Mouse (Mus musculus) mesoderm, embryonic 11.5 days (tissue): Measurements from ENCODE around the gene Uvrag.

Experiments
- DNase-seq: peaks from one replicate; pipeline ENCODE4 v3.0.0-alpha.2; 2012; ENCODE audit warnings: low read depth, low spot score

Uvrag gene

GRCm38 (mm10) chr7:99164873-99165410 is 24.0 kb upstream of the Uvrag start:
- no peak for DNase-seq

- no peak for DNase-seq
These were observed 21.5 kb upstream of the Uvrag start for GRCm38 (mm10) chr7:99162462-99162861.

- DNase-seq: no peak
These were observed 21.0 kb upstream of the Uvrag start for GRCm38 (mm10) chr7:99161961-99162360.

DNA sequence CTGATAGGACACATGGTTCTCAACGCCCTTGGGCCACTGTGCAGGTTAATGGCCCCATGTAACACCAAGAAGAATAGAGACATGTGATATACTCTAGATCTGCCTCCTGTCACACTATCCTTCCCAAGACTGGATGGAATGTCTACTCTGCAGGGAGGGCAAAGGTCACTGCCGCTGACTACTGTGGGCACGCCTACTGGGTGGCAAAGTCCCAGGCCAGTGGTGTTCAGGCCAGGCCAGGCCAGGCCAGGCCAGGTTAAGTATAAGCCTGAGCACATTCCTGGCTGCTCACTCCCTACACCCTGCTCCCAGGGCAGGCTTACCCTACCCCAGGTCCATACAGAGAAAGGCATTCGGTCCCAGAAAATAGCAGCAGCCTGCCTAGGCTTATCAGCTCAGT is 20.6 kb upstream of the Uvrag start:
- no peak for DNase-seq

GRCm38 (mm10) chr7:99160995-99161394 is 20.1 kb upstream of the Uvrag start:
- no peak for DNase-seq

DNA sequence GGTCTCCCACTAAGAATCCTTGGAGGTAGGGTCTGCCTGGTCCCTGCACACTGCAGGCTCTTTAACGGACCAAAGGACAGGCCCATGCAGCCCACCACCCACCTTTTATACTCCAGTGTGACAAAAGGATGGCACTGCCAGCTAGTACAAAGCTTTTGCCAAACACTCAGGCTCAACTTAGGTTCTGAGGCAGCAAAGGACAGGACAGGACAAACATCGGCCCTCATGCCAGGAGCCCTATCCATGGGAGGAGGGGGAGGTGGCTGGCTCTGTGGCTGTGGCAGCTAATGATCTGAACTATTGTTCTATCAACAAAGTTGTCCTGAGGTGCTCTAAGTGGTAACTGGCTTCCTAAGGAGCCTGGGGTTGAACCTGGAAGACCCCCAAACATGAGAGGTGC is 18.5 kb upstream of the Uvrag start:
- DNase-seq: no peak

DNA sequence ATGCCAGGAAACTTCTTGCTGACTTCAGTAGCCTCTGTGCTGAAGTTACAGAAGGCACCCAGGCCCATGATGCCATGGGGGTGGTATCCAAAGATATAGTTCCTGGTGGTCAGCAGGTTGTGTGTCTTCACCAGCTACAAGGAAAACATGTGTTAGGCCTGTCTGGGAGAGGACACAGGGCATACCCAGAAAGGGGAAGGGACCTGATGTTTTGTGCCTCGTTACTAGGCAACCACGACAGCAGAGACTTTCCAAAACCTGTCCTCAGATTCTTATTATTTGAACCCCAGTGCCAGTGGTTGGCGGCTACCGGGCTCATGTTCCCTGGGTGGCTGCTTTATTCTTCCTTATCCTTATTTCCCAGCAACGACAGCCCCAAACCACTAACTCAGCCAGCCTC is 18.0 kb upstream of the Uvrag start:
- DNase-seq: no peak

DNA sequence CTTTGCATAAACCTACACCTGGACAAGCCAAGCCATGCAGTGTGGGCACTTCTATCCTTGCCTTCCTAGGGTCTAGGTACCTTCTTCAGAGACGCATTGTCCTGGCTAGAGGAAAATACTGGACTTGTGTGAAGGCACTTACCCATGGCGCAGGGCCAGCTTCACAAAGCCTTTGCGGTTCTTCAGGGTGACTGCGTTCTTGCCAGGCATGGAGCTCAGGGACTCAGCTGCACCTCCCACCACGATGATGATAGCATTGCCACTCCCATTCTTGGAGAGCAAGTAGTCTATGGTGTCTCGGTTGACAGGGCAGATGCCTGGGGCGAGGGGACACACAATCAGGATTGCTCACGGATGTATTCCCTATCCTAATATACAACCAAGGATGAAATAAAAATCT is 17.1 kb upstream of the Uvrag start:
- DNase-seq: no peak

DNA sequence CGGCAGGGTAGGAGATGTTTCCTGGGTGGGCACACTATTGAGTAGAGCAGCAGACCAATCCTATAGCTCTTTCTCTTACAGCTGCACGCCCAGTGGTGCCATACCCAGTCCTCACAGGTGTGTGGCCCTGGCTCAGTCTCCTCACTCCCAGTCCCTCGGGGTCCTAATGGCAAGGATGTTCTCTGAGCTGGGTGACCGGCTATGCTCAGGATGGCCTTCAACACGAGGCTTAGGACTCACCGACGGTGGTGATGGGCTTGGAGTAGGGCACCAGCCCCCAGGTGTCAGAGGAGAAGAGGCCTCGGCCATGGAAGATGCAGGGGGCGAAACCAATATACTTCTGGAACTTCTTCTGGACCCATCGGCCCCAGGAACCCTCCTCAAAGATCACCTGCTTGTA is 15.8 kb upstream of the Uvrag start:
- no peak for DNase-seq

DNA sequence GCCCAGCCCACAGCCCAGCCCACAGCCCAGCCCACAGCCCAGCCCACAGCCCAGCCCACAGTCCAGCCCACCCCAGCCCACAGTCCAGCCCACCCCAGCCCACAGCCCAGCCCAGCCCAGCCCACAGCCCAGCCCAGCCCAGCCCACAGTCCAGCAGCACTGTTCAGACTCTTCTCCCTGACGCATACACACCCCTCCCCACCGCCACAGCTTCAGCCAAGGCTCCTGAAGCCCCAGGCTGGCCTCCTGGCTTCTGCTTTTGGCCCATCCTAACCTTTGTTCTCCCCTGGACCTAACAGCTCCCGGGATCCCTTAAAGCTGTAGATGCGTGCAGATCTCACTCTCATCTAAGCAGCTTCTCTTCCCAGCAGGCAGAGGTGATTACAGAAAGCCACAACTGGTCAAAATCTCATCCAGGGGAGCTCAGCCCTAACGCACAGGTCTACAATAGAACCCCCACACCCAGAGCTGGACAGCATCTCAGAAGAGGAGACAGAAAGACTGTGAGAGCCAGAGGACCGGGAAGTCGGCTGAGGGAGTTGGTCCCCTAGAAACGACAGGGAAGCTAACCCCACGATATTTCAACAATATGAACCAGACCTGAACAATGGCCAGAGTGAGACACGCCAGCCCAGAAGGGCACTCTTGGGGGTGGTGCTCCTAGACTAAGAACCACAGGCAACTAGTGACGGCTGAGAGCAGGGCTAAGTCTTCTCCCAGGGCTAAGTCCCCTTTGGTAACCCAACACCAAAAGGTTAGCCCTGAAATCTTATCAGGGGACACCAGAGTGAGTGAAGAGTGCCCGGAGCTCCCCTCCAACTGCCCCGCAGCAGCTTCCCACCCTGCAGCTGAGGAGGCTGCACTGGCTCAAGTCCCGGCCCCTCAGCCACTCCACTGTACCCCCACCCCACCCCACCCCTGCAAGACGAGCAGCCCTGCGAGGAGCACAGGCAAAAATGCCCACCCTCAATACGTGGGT is 14.7 kb upstream of the Uvrag start:
- DNase-seq: peak; percentile 64

DNA sequence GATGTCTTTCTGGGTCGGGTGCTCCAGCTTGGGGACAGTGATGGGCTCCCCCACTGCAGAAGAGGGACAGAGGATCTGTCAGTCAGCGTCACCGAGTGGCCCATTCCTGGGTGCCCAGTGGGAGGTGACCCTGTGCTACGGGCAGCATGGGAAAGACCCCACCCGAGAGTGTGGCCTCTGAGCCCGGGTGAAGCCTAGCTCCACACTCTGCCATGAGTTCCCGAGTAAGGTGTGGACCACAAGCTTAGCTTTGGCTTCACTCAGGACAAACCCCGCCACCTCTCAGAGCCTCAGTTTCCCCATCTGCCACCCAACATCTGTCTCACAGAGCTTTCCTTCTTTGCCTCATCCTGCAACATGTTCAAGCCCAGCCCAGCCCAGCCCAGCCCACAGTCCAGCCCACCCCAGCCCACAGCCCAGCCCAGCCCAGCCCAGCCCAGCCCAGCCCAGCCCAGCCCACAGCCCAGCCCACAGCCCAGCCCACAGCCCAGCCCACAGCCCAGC is 13.8 kb upstream of the Uvrag start:
- peak; percentile 47 for DNase-seq

DNA sequence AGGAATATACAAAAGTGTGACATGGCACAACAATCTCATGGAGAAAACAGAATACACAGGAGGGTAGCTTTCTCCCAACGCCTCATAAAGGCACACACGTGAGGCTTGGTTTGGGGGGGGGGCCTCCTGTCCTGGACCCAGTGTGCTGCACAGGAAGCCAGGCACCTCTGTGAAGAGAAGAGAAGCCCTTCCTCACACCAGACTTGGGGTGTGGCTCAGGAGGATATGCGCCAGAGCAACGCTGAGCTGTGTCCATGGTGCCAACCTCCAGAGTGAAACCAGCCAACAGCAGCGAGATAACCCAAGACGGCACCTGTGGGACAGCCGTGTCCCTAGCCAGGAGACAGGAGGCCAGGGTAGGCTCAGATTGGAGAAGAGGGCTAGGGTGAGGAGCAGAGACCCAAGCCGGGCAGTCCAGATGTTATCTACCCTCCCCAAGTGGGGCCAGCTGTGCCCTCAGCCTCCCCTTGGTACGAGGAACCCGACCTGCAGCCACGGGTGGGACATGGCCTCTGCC is 12.8 kb upstream of the Uvrag start:
- DNase-seq: no peak

DNA sequence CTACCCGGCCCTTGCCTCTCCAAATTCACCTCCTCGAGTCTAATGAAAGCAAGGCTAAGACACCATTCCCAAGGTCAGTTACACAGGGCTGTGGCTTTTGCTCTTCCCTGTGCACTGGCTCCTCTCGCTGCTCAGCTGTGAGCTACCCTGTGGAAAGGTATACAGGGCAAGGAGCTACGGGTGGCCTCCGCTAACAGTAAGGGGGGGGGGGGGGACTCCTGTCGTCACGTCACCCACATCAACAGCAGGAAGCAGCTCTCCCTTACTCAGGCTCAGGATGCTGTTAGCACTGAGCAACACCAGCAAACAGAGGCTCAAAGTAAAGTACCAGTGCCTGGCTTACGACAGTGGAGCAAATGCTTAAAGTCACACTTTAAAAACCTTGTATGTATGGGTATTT is 11.8 kb upstream of the Uvrag start:
- DNase-seq: no peak

- peak; percentile 96 for DNase-seq
These were observed 10.4 kb upstream of the Uvrag start for GRCm38 (mm10) chr7:99151342-99151741.

- no peak for DNase-seq
These were observed 8.1 kb upstream of the Uvrag start for GRCm38 (mm10) chr7:99149017-99149416.

DNA sequence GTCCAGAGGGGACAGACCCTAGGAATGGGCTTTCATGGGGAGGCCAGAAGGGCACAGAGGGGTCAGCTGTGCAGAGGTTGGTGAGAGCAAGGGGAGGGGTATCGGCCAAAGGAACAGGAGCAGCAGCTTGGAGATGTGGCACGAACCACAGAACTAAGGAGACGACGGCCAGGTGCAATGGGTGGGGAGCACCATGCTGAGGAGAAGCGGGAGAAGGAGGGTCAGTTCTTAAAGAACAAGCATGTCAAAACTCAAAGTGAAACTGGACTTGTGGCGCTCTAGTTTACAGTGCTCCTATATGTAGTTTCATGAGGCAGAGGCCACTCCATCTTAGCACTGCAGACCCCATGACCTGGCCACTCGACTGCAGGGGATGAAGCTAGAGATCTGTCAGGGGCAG is 6.6 kb upstream of the Uvrag start:
- DNase-seq: no peak

DNA sequence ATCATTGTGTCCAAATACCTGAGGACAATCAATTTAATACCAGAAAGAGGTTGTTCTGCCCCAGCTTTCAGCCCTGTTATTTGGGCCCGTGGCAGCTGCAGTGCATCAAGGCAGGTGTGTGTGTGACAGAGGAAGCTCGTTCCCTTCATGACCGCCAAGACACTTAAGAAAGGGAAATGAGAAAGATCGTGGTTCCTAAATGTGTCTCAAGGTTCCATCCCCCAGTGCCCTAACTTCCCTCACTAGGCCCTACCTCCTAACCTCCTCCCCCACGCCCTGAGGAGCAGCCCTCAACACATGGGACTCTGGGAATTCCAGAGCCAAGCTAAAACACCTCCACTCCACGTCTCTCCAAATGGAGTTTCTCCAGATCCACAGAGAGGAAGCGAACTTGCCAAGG is 6.0 kb upstream of the Uvrag start:
- no peak for DNase-seq

DNA sequence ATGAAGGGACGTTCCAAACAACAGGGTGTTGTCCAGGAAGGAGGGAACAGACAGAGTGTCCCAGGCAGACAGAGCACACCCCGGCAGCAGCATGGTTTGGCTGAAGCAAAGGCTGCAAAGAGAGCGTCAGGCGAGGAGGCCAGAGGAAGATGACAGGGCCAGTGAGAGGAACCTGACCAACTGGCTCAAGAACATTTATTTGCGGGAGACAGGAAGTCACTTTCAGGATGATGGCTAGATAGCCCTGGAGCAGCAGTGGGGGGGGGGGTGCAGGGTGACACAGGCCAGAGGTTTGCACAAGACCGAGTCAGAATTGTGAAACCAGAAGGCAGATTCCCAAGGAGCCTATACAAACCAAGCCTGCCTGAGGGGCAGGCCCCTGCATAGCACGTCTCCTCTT is 5.1 kb upstream of the Uvrag start:
- no peak for DNase-seq

- DNase-seq: no peak
These were observed 3.7 kb upstream of the Uvrag start for GRCm38 (mm10) chr7:99144616-99145015.

GRCm38 (mm10) chr7:99143244-99143643 is 2.3 kb upstream of the Uvrag start:
- no peak for DNase-seq

DNA sequence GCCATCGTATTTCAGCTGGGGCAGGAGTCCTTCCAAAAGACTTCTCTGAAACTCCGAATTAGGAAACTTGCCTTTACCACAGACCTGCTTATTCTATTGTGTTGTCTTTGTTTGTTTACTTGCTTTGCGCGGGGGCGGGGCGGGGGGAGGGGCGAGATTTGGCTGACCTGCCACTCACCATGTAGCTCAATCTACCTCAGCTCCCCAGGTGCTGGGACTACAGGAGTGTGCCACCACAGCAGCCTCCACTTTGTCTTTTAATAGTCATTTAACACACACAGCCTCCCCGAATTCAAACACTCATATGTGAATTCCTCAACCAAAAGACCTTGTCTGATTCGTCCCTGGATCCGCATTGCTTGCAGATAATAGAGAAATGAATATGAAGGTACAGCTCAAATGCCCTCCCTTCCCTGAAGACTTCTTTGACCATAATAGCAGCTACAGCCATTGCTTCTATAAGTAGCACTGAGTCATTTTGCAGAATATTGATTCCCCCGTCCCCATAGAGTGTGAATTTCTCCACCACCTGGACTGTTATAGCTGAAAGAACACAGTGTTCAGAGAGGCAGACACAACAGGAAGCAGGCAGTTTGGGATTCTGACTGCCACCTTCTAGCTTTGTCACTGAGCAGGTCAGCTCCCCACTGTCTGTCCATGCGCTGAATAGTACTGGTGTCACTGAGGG is 1.1 kb upstream of the Uvrag start:
- no peak for DNase-seq

GRCm38 (mm10) chr7:99140511-99140910 is 430 bp downstream of the Uvrag start:
- no peak for DNase-seq
